Mouse (Mus musculus) layer of hippocampus, adult 18-20 months (tissue): ENCODE data around the gene Agrn. TPM values are rescaled to one million over a fixed set of nuclear protein-coding genes. Genes with fewer than 3 reads are reported as not detected.

ENCODE experiments used
- DNase-seq, 2 experiments: peaks; one replicate each; pipeline ENCODE4 v3.0.0; 2022; ENCODE audit warnings: low spot score in 2 of 2
- long read RNA-seq: library from polyadenylated mRNA; stranded (forward); transcript quantifications from one replicate; pipeline ENCODE4 v2.0.0, GENCODE M21; 2021
- total RNA-seq, 2 experiments: library from RNA; stranded (reverse); gene quantifications; 2 replicates each; pipeline ENCODE4 v1.2.3; 2021

The Agrn gene
- total RNA-seq = 100 to 1,000 TPM; 118 to 120 TPM
- long read RNA-seq, full-length matches to known transcripts = 3 of 30 reads
- long read RNA-seq, partial matches to known transcripts = 11 of 30 reads
- long read RNA-seq, other reads (novel, unspliced or antisense) = 16 of 30 reads

- peak in 1 of 2 experiments; percentile 56 for DNase-seq
These were observed at the start of gene Agrn for GRCm38 (mm10) chr4:156197131-156197828. Gene Agrn (minus strand): TSS chr4:156197488.

GRCm38 (mm10) chr4:156236651-156237447 is 39.6 kb upstream of the Agrn start:
- no peak for DNase-seq

GRCm38 (mm10) chr4:156235808-156236533 is 38.7 kb upstream of the Agrn start, which contains the start of gene Noc2l:
Gene Noc2l (plus strand): TSS chr4:156236010.
- peak; percentile 88 to 91 for DNase-seq

- no peak for DNase-seq
These were observed 38.1 kb upstream of the Agrn start for GRCm38 (mm10) chr4:156235360-156235770.

GRCm38 (mm10) chr4:156234701-156235213 is 37.5 kb upstream of the Agrn start, which contains the start of gene Plekhn1:
Gene Plekhn1 (minus strand): TSS chr4:156234857.
- DNase-seq = peak; percentile 62 to 71

- no peak for DNase-seq
These were observed 36.8 kb upstream of the Agrn start for GRCm38 (mm10) chr4:156234021-156234501.

- DNase-seq = no peak
These were observed 31.2 kb upstream of the Agrn start for GRCm38 (mm10) chr4:156228393-156229024.

GRCm38 (mm10) chr4:156227752-156228392 is 30.6 kb upstream of the Agrn start:
- no peak for DNase-seq

GRCm38 (mm10) chr4:156224276-156224675 is 27.0 kb upstream of the Agrn start:
- DNase-seq = no peak

- DNase-seq = no peak
These were observed 22.6 kb upstream of the Agrn start for GRCm38 (mm10) chr4:156219936-156220335.

GRCm38 (mm10) chr4:156217838-156218237 is 20.6 kb upstream of the Agrn start:
- DNase-seq = no peak

- DNase-seq = no peak
These were observed 19.9 kb upstream of the Agrn start for GRCm38 (mm10) chr4:156217022-156217669.

- DNase-seq = no peak
These were observed 18.9 kb upstream of the Agrn start for GRCm38 (mm10) chr4:156216196-156216595.

GRCm38 (mm10) chr4:156215649-156216048 is 18.4 kb upstream of the Agrn start, which contains the start of gene Perm1:
Gene Perm1 (plus strand): TSS chr4:156215868.
- no peak for DNase-seq

- DNase-seq = no peak
These were observed 15.8 kb upstream of the Agrn start for GRCm38 (mm10) chr4:156213134-156213533.

- DNase-seq = no peak
These were observed 12.8 kb upstream of the Agrn start for GRCm38 (mm10) chr4:156209963-156210635.

GRCm38 (mm10) chr4:156208872-156209271 is 11.6 kb upstream of the Agrn start:
- no peak for DNase-seq

GRCm38 (mm10) chr4:156203413-156204131 is 6.3 kb upstream of the Agrn start:
- no peak for DNase-seq
